Mouse (Mus musculus): ENCODE data around the gene Plet1.

Plet1 gene

GRCm38 (mm10) chr9:50494311-50494710 is at the start of gene Plet1:
Gene Plet1 (plus strand): TSS chr9:50494525.
- no peak for DNase-seq

GRCm38 (mm10) chr9:50449048-50449447 is 45.3 kb upstream of the Plet1 start:
- peak; percentile 76 for DNase-seq

- peak; percentile 21 for DNase-seq
Measured at GRCm38 (mm10) chr9:50451456-50452218, 42.7 kb upstream of the Plet1 start.

GRCm38 (mm10) chr9:50452303-50452775 is 42.0 kb upstream of the Plet1 start:
- DNase-seq: peak; percentile 77

- no peak for DNase-seq
Measured at GRCm38 (mm10) chr9:50457596-50457995, 36.7 kb upstream of the Plet1 start.

- no peak for DNase-seq
Measured at GRCm38 (mm10) chr9:50459537-50459936, 34.8 kb upstream of the Plet1 start.

- DNase-seq: peak; percentile 16
Measured at GRCm38 (mm10) chr9:50462494-50463204, 31.7 kb upstream of the Plet1 start.

- DNase-seq: no peak
Measured at GRCm38 (mm10) chr9:50463205-50463508, 31.2 kb upstream of the Plet1 start.

GRCm38 (mm10) chr9:50470377-50471100 is 23.8 kb upstream of the Plet1 start:
- no peak for DNase-seq

- DNase-seq: no peak
Measured at GRCm38 (mm10) chr9:50471181-50471901, 23.0 kb upstream of the Plet1 start.

- DNase-seq: no peak
Measured at GRCm38 (mm10) chr9:50475318-50475717, 19.0 kb upstream of the Plet1 start.

- no peak for DNase-seq
Measured at GRCm38 (mm10) chr9:50475745-50476144, 18.6 kb upstream of the Plet1 start.

- DNase-seq: no peak
Measured at GRCm38 (mm10) chr9:50476651-50477050, 17.7 kb upstream of the Plet1 start.

- DNase-seq: no peak
Measured at GRCm38 (mm10) chr9:50477270-50477669, 17.1 kb upstream of the Plet1 start.

GRCm38 (mm10) chr9:50478826-50479225 is 15.5 kb upstream of the Plet1 start:
- DNase-seq: no peak

GRCm38 (mm10) chr9:50479476-50479875 is 14.8 kb upstream of the Plet1 start:
- no peak for DNase-seq

- DNase-seq: no peak
Measured at GRCm38 (mm10) chr9:50482743-50483142, 11.6 kb upstream of the Plet1 start.

- DNase-seq: no peak
Measured at GRCm38 (mm10) chr9:50485521-50485920, 8.8 kb upstream of the Plet1 start.

GRCm38 (mm10) chr9:50490836-50491235 is 3.5 kb upstream of the Plet1 start:
- no peak for DNase-seq

- no peak for DNase-seq
Measured at GRCm38 (mm10) chr9:50491531-50492045, 2.7 kb upstream of the Plet1 start.

GRCm38 (mm10) chr9:50493777-50494176 is 548 bp upstream of the Plet1 start:
- DNase-seq: no peak

- DNase-seq: no peak
Measured at GRCm38 (mm10) chr9:50495405-50496150, 1.3 kb downstream of the Plet1 start.
